Mouse (Mus musculus) liver, embryonic 13.5 days (tissue): ENCODE data around the gene Slc43a2. TPM values are rescaled to one million over a fixed set of nuclear protein-coding genes. Genes with fewer than 3 reads are reported as not detected.

Source experiments
- ATAC-seq: fragments of 200-750 bp; cut with Nextera tagmentation; 2 replicates; pipeline ENCODE4 v1.8.0; 2017; ENCODE audit warnings: low read depth, mild to moderate bottlenecking, moderate number of reproducible peaks, moderate library complexity
- DNase-seq: peaks from one replicate; pipeline ENCODE4 v3.0.0; 2022
- H3K27ac ChIP-seq: fragments of 300-500 bp; sonication (generic); 2 replicates; pipeline ENCODE4 v1.5.1; 2015; ENCODE audit warnings: moderate library complexity, mild to moderate bottlenecking, inconsistent platforms
- H3K27me3 ChIP-seq: fragments of 300-500 bp; sonication (generic); 2 replicates; pipeline ENCODE4 v1.6.1; 2015; ENCODE audit warnings: mild to moderate bottlenecking, inconsistent platforms
- H3K36me3 ChIP-seq: fragments of 300-500 bp; sonication (generic); 2 replicates; pipeline ENCODE4 v1.6.1; 2015; ENCODE audit warnings: mild to moderate bottlenecking, inconsistent platforms
- H3K4me1 ChIP-seq: fragments of 300-500 bp; sonication (generic); replicated peaks from 2 replicates; pipeline ENCODE4 v1.6.1; 2015; ENCODE audit warnings: inconsistent platforms
- H3K4me2 ChIP-seq: fragments of 300-500 bp; sonication (generic); 2 replicates; pipeline ENCODE4 v1.6.1; 2015; ENCODE audit warnings: inconsistent platforms, mild to moderate bottlenecking, moderate library complexity
- H3K4me3 ChIP-seq: fragments of 300-500 bp; sonication (generic); replicated peaks from 2 replicates; pipeline ENCODE4 v1.5.1; 2015; ENCODE audit warnings: mild to moderate bottlenecking, inconsistent platforms
- H3K9ac ChIP-seq: fragments of 300-500 bp; sonication (generic); 2 replicates; pipeline ENCODE4 v1.6.1; 2015; ENCODE audit warnings: mild to moderate bottlenecking, inconsistent platforms
- H3K9me3 ChIP-seq: fragments of 300-500 bp; sonication (generic); replicated peaks from 2 replicates; pipeline ENCODE4 v1.6.1; 2016; ENCODE audit warnings: inconsistent platforms
- WGBS: fragments of 180-500 bp; shearing (Covaris S2); methylation state at CpG from one replicate; pipeline ENCODE4 v1.1.7; 2015; ENCODE audit not compliant: insufficient replicate concordance; 5-methylcytosine and 5-hydroxymethylcytosine counted together
- polyA plus RNA-seq: library from polyadenylated mRNA; unstranded; fragments of >200 nt; fragmentation: Nextera tagmentation; extraction: Ambion mirVana; gene quantifications from 2 replicates; pipeline ENCODE4 v1.2.1, GENCODE M21; 2015

Gene Slc43a2
- 3.7 and 5.9 TPM in 2 replicates for polyA plus RNA-seq

DNA sequence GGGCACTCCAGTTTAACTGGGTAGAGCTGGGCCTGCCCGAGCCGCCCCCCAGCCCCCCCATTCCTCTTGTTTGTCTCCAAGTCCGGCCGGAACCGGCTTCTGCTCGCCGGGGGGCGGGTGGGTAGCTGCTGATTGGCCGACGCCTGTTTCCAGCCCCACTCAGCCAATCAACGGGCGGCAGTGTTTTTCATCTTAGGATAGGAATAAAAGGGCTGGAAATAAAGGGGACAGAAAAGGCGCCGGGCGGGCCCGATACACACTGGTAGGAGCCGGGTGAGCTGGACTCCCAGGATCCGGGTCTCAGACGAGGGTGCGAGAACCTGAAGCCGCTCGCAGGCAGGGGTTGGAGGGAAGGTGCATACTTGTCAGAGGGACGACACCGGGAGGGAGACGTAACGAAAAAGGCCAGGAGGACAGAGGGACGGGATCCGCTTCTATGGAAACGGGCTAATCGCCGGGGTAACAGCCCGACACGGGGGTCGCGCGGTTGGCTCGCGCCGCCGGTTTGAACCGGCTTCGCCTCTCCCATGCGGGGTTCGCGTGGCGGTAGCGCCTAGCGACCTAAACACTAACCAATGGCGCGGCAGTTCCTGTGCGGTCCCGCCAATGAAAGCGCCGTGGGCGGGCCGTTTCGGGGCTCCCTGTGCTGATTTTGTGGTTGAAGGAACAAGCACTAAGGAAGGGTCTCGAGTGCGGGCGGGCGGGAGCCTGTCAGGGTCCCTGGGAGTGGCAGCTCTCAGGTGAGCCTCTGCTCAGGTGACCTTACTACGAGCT, at the start of gene Slc43a2:
TSS of gene Slc43a2 (plus strand) at position 226 of the 774 bp plus-strand sequence.
- Histone ChIP-seq H3K4me3 (peak within 1 kb of the TSS; percentile 75), H3K27me3 (peaks cover 4% of the 10 kb centered on the region; the same call in 1 of the 2 replicates), H3K9ac (peak within 1 kb of the TSS; percentile 90), H3K4me2 (peak within 1 kb of the TSS; percentile 99), H3K9me3 (no peaks in the 10 kb centered on the region), H3K36me3 (no peaks in the 10 kb centered on the region), H3K27ac (peak within 1 kb of the TSS; percentile 93), H3K4me1 (peaks cover 53% of the 10 kb centered on the region)
- under 1% methylated on average over 62 of the region's 62 CpGs for WGBS
- DNase-seq (peak; percentile 89), ATAC-seq (peak; percentile 85)

DNA sequence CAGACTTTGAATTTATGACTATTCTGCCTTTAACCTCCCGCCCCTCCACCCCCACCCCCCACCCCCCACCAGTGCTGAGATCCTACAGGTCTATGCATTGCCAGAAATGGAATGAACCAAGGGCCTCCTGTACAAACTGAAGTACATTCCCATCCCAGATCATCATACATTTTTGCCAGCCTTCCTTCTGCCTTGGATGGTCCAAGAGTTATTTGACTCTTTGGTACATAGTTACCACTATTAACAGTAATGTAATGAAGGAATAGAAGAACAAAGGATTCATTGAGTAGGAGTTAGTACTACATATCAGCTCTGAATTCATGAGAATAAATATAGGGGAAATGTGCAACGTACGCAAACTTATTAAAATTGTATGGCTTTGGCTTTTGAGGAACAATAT, 45.3 kb upstream of the Slc43a2 start:
- H3K9me3 ChIP-seq: no peaks in the 10 kb centered on the region
- 0 out of 2 replicates have a peak, but pooled peaks cover 4% of the 10 kb centered on the region for H3K27me3 ChIP-seq
- H3K4me2 ChIP-seq: peak overlapping the region; percentile 19; the same call in 1 of the 2 replicates
- peaks cover 25% of the 10 kb centered on the region for H3K4me1 ChIP-seq
- 23% methylated on average over 3 of the region's 3 CpGs for WGBS
- ATAC-seq: 0 out of 2 replicates have a peak, but pooled peaks have one; percentile 2
- H3K4me3 ChIP-seq: no peak overlapping the region
- no peak overlapping the region for H3K9ac ChIP-seq
- peaks cover 34% of the 10 kb centered on the region for H3K36me3 ChIP-seq
- DNase-seq: no peak
- H3K27ac ChIP-seq: no peak overlapping the region

DNA sequence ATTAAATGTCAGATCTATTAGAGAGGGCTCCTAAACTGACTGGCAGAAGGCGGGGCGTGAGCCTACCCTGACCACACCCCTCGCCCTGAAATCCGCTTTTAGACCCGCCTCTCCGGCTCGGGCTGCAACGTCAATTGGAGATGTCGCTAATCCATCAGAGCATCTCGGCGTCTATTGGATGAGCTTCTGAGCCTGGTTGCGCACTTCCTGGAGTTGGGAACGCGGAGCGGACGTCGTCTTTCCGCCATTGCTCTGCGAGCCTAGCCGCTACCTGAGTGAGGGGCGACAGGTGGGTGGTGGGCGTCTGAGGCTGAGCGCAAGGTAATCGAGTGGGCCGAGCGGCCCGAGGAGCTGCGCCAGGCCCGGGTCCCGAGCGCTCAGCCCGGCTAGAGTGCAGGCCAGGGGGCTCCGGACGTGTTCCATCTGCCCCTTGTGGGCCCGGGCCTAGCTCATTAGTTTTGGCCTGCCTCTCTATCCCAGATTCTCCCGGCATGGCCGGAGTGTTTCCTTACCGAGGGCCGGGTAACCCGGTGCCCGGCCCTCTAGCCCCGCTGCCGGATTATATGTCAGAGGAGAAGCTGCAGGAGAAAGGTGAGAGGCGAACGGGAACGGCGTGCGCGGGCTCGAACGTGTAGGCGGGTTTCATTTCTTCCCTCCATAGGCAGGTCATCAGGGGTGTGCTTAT, 44.8 kb upstream of the Slc43a2 start, which contains the start of gene Prpf8:
TSS of gene Prpf8 (plus strand) at position 216 of the 685 bp plus-strand sequence.
- no peaks in the 10 kb centered on the region for H3K9me3 ChIP-seq
- under 1% methylated on average over 52 of the region's 52 CpGs for WGBS
- peak; percentile 99 for ATAC-seq
- H3K27ac ChIP-seq: peak within 1 kb of the TSS; percentile 80
- H3K4me2 ChIP-seq: peak within 1 kb of the TSS; percentile 92
- peaks cover 25% of the 10 kb centered on the region for H3K4me1 ChIP-seq
- H3K36me3 ChIP-seq: peaks cover 39% of the 10 kb centered on the region
- peak within 1 kb of the TSS; percentile 96 for H3K4me3 ChIP-seq
- 0 out of 2 replicates have a peak, but pooled peaks cover 4% of the 10 kb centered on the region for H3K27me3 ChIP-seq
- peak; percentile 97 for DNase-seq
- H3K9ac ChIP-seq: peak within 1 kb of the TSS; percentile 95

DNA sequence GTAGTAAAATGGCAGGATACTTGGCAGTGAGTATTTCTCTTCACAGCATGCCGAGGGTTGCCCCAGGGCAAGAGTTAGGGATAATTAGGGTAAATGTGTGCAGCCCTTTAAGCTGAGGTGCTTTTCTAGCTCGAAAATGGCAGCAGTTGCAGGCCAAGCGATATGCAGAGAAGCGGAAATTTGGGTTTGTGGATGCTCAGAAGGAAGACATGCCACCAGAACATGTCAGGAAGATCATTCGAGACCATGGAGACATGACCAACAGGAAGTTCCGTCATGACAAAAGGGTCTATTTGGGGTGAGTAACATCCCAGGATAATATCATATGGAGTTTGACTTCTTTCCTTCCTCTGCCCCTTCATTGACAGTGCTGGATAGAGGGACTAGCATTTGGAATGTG, 44.0 kb upstream of the Slc43a2 start:
- WGBS: 15% methylated on average over 6 of the region's 6 CpGs
- H3K9me3 ChIP-seq: no peaks in the 10 kb centered on the region
- peak overlapping the region; percentile 80; the same call in 1 of the 2 replicates for H3K27ac ChIP-seq
- DNase-seq (no peak), ATAC-seq (no peak)
- peaks cover 47% of the 10 kb centered on the region for H3K36me3 ChIP-seq
- H3K4me2 ChIP-seq: peak overlapping the region; percentile 92
- 0 out of 2 replicates have a peak, but pooled peaks cover 4% of the 10 kb centered on the region for H3K27me3 ChIP-seq
- H3K4me3 ChIP-seq: peak overlapping the region; percentile 96
- H3K9ac ChIP-seq: peak overlapping the region; percentile 95
- H3K4me1 ChIP-seq: peaks cover 25% of the 10 kb centered on the region

DNA sequence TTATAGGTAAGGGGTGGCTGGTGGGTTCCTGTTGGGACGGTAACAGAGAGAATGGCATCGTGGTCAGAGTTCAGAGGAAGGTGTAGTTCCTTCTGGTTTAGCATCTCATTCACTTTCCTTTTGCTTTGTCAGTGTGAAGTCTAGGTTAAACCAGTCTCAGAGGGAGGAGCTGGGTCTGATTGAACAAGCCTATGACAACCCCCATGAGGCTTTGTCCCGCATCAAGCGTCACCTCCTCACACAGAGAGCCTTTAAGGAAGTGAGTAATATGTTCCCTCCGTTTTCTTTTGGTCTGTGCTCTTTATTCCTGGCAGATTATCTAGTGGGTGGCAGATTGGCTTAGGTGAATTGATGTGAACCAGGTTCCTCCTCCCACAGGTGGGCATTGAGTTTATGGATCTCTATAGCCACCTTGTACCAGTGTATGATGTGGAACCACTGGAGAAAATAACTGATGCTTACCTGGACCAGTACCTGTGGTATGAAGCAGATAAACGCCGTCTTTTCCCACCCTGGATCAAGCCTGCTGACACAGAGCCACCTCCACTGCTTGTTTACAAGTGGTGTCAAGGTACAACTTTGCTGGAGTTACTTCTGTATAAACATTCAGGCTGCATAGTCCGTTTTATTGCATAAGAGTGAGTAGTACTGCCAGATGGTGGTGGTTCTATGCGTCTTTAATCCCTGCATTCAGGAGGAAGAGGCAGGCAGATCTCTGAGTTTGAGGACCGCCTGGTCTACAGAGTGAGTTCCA, 37.0 kb upstream of the Slc43a2 start:
- 83% methylated on average over 10 of the region's 10 CpGs for WGBS
- no peak overlapping the region for H3K9ac ChIP-seq
- H3K9me3 ChIP-seq: no peaks in the 10 kb centered on the region
- ATAC-seq (no peak), DNase-seq (no peak)
- no peaks in the 10 kb centered on the region for H3K4me1 ChIP-seq
- H3K27me3 ChIP-seq: no peaks in the 10 kb centered on the region
- peaks cover 100% of the 10 kb centered on the region for H3K36me3 ChIP-seq
- H3K27ac ChIP-seq: no peak overlapping the region
- H3K4me2 ChIP-seq: no peak overlapping the region
- H3K4me3 ChIP-seq: no peak overlapping the region

DNA sequence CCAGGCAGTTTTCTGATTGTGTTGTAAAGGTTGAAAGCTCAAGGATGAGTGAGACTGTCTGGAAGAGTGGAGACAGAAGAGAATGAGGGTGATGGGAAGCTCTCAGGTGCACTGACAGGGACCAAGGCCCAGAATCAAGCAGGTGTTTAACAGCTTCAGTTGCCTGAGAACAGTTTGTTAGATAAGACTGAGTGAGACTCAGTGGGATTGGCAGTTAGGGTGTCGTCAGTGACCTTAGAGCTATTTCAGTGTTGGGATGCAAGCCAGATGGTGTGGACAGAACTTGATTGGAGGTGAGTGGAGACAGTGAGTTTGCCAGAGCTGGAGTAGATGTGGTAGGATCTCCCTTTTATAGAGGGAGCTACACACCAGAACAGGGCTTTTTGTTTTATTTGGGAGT, 33.4 kb upstream of the Slc43a2 start:
- no peak overlapping the region for H3K4me3 ChIP-seq
- ATAC-seq (no peak), DNase-seq (no peak)
- no peak overlapping the region for H3K9ac ChIP-seq
- H3K27me3 ChIP-seq: no peaks in the 10 kb centered on the region
- no peak overlapping the region for H3K4me2 ChIP-seq
- H3K9me3 ChIP-seq: no peaks in the 10 kb centered on the region
- 52% methylated on average over 1 of the region's 1 CpGs for WGBS
- no peaks in the 10 kb centered on the region for H3K4me1 ChIP-seq
- peaks cover 99% of the 10 kb centered on the region for H3K36me3 ChIP-seq
- H3K27ac ChIP-seq: no peak overlapping the region

DNA sequence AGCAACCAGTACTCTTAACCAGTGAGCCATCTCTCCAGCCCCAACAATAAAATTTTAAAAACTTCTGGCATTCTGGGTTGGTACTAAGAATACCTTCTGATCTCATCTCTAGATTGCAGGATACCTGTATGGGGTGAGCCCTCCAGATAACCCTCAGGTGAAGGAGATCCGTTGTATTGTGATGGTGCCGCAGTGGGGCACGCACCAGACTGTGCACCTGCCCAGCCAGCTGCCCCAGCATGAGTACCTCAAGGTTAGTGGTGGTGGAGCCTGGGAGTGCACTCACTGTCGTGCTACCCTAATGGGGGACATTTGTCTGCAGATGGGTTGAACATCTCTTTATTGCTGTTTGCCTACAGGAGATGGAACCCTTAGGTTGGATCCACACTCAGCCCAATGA, 23.3 kb upstream of the Slc43a2 start:
- peaks cover 66% of the 10 kb centered on the region for H3K36me3 ChIP-seq
- no peak overlapping the region for H3K9ac ChIP-seq
- H3K9me3 ChIP-seq: no peaks in the 10 kb centered on the region
- no peaks in the 10 kb centered on the region for H3K27me3 ChIP-seq
- H3K27ac ChIP-seq: no peak overlapping the region
- DNase-seq (no peak), ATAC-seq (no peak)
- 91% methylated on average over 4 of the region's 4 CpGs for WGBS
- H3K4me3 ChIP-seq: no peak overlapping the region
- no peak overlapping the region for H3K4me2 ChIP-seq
- peaks cover 31% of the 10 kb centered on the region for H3K4me1 ChIP-seq

DNA sequence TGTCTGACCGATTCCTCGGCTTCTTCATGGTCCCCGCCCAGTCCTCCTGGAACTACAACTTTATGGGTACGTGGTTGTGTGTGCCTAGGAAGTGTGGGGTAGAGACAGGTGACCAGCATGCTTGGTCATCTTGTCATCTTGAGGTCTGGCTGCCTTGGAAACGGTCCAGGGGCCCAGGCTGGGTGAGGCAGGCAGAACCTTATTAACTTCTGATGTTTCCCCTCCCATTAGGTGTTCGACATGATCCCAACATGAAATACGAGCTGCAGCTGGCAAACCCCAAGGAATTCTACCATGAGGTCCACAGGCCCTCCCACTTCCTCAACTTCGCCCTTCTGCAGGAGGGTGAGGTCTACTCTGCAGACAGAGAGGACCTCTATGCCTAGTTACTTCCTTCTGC, 22.6 kb upstream of the Slc43a2 start:
- H3K4me2 ChIP-seq: no peak overlapping the region
- H3K9ac ChIP-seq: no peak overlapping the region
- H3K27ac ChIP-seq: peak overlapping the region; percentile 86
- no peaks in the 10 kb centered on the region for H3K27me3 ChIP-seq
- no peak overlapping the region for H3K4me3 ChIP-seq
- peaks cover 59% of the 10 kb centered on the region for H3K36me3 ChIP-seq
- H3K9me3 ChIP-seq: no peaks in the 10 kb centered on the region
- H3K4me1 ChIP-seq: peaks cover 31% of the 10 kb centered on the region
- WGBS: 75% methylated on average over 8 of the region's 8 CpGs
- DNase-seq: no peak
- no peak for ATAC-seq

DNA sequence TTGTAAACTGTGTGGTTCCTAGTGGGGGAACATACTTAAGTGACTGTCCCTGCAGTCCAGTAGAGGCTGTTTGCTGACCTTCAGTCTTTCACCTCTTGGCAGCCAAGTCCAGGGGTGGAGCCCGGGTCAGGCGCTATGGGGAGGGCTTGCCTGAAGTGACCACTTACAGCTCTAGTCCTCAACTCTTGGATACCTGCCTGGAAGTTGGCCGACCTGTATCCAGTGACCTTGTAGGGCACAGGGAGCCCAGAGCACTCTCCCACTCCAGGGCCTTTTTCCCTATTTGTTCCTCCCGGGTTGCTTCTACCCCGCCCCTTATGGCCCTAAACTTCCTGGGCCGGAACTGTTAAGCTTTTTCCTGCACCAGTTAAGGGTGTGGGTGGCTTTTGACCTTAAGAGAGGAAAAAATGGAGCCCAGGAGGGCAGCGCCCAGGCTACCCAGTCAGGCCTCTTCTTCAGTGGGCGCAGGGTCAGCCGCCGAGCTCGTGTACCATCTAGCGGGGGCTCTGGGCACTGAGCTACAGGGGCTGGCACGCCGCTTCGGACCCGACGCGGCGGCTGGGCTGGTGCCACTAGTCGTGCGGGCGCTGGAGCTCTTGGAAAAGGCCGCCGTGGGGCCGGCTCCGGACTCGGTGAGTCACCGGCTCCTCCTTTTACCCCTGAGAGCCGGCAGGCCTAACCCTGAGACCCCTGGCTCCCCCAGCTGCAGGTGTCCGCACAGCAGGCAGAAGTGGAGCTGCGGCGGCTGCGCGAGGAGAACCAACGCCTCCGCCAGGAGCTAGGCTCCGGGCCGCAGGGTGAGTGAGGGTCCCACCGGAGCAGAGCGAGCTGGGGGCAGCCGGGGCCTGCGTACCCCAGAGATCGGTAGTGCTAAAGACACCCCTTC, 21.5 kb upstream of the Slc43a2 start, which contains the start of gene Rilp:
TSS of gene Rilp (plus strand) at position 354 of the 886 bp plus-strand sequence.
- Histone ChIP-seq H3K27me3 (no peaks in the 10 kb centered on the region), H3K4me1 (peaks cover 37% of the 10 kb centered on the region), H3K4me3 (peak within 1 kb of the TSS; percentile 69), H3K9me3 (no peaks in the 10 kb centered on the region), H3K27ac (peak within 1 kb of the TSS; percentile 86), H3K4me2 (peak within 1 kb of the TSS; percentile 100), H3K9ac (peak within 1 kb of the TSS; percentile 83), H3K36me3 (peaks cover 48% of the 10 kb centered on the region)
- DNase-seq: peak; percentile 52
- peak; percentile 69 for ATAC-seq
- WGBS: 4% methylated on average over 43 of the region's 43 CpGs

DNA sequence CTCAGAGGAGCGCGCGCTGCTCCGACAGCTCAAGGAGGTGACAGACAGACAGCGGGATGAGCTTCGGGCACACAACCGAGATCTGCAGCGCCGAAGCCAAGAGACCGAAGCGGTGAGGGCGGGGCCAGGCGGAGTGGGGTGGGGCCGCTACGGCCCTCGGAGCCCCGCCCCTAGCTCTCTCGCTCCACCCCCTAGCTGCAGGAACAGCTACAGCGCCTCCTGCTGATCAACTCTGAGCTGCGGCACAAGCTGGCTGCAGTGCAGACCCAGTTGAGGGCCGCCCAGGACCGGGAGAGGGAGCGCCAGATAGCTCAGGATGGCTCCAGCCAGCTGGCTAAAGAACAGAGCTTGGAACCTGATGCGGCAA, 20.9 kb upstream of the Slc43a2 start:
- Histone ChIP-seq H3K4me3 (peak overlapping the region; percentile 69), H3K36me3 (peaks cover 42% of the 10 kb centered on the region), H3K27ac (peak overlapping the region; percentile 86), H3K9ac (peak overlapping the region; percentile 83), H3K4me1 (peaks cover 37% of the 10 kb centered on the region), H3K4me2 (peak overlapping the region; percentile 100), H3K9me3 (no peaks in the 10 kb centered on the region), H3K27me3 (no peaks in the 10 kb centered on the region)
- WGBS: 4% methylated on average over 24 of the region's 24 CpGs
- peak; percentile 84 for DNase-seq
- peak; percentile 86 for ATAC-seq
